Mouse (Mus musculus): ENCODE results near the gene Gm49337. TPM values are rescaled to one million over a fixed set of nuclear protein-coding genes. Genes with fewer than 3 reads are reported as not detected.

The Gm49337 gene
- polyA plus RNA-seq, 1 experiment, result 2.7 TPM

DNA sequence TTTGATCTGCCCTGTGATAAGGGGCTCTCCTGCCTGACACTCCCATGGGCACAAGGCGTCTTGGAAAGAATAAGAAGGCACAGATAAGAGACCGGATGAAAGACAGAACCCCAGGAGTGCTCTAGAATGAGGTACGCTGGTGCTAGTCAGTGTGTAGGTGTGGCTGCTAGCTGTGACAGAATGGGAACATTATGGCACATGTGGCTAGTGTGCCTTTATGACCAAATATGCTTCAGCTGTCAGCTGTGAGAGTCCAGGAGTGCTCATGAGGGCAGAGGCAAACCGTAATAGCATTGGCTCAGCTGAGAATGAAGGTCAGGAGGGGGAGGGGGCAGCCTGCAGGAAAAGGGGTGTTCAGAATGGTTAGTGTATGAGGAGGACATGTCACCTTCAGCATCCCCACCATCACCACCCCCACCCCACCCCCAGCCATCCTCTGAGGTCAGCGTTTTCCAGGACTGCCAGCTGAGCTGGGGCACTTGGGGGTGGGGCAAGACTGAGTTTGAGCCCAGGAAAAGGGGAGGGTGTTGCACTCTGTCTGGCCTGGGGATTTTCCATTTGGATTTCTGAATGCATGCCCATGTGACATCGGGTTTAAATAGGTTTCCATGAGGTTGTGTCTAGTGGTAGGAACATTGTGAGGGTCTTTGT lies 1.4 kb downstream of the Gm49337 start:
- Histone ChIP-seq H3K4me3 (ENCODE audit: insufficient read depth, low read length) (no peak overlapping the region), H3K27ac (ENCODE audit: insufficient read depth, low read length) (no peak overlapping the region), H3K4me1 (ENCODE audit: control insufficient read depth, insufficient read depth, low read length) (peaks cover 15% of the 10 kb centered on the region)
- TF ChIP-seq POLR2A (IDR thresholded peaks at IDR 0.05; ENCODE audit: low read depth, low read length) (no peak), CTCF (IDR thresholded peaks at IDR 0.05; ENCODE audit: borderline replicate concordance, insufficient read depth, low read length) (no peak)

DNA sequence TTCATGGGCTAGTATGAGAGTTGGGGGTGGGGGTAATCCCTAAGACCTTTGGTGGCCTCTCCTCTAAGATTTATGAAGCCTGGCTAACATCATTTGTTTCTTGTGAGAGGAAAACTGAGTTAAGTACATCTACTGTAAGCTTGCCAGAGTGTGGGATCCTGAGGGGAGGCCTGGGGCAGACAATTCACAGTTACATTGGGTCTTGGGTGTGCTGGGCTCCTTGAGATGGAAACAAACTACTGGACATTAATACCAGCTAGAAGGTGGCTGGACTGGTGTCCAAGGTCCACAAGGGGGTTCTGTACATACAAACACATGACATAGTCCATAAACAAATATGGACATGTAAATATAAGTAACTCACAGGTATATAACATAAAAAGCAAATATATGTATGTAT lies 2.0 kb downstream of the Gm49337 start:
- H3K4me1 ChIP-seq (ENCODE audit: control insufficient read depth, insufficient read depth, low read length), result peaks cover 15% of the 10 kb centered on the region
- H3K4me3 ChIP-seq (ENCODE audit: insufficient read depth, low read length), result no peak overlapping the region
- TF ChIP-seq POLR2A (IDR thresholded peaks at IDR 0.05; ENCODE audit: low read depth, low read length) (no peak), CTCF (IDR thresholded peaks at IDR 0.05; ENCODE audit: borderline replicate concordance, insufficient read depth, low read length) (no peak)
- no peak overlapping the region for H3K27ac ChIP-seq (ENCODE audit: insufficient read depth, low read length)

DNA sequence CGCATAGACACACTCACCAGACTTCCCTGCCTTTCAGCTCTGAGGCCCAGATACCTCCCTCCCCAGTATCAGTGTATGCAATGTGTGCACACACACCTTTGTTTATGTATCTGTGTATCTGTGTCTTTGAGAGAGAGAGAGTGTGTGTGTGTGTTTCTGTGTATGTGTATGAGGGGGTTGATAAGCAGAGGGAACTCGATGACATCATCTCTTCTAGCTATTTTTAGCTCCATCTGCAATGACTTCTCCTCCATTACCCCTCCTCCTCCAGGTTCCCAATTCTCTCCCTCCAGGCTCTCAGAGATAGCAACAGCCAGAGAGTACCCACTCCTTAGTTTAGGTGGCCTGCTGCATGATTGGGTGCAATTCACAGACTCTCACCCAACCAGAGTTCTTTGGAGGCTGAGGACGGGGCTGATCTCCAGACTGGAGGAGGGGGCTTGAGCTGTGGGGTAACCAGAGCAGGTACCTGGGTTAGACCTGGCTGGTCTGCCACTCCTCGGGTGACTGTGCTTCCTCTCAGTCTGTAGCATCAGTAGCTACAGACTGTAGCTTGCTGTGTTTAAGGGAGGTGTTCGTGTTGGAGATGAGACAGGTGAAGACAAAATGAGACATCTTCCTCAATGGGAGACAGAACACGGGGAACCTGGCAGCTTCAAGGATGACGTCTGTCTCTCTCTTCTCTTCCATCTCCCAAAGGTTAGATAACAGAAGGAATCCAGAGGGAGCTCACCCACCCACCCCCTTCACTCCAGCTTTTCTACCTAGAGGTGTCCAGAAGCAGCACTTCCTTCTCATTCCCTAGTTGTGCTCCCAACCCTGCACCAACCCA lies 2.7 kb downstream of the Gm49337 start:
- TF ChIP-seq CTCF (IDR thresholded peaks at IDR 0.05; ENCODE audit: borderline replicate concordance, insufficient read depth, low read length) (no peak), POLR2A (IDR thresholded peaks at IDR 0.05; ENCODE audit: low read depth, low read length) (no peak)
- no peak overlapping the region for H3K4me3 ChIP-seq (ENCODE audit: insufficient read depth, low read length)
- H3K27ac ChIP-seq (ENCODE audit: insufficient read depth, low read length), result no peak overlapping the region
- H3K4me1 ChIP-seq (ENCODE audit: control insufficient read depth, insufficient read depth, low read length), result peaks cover 15% of the 10 kb centered on the region

DNA sequence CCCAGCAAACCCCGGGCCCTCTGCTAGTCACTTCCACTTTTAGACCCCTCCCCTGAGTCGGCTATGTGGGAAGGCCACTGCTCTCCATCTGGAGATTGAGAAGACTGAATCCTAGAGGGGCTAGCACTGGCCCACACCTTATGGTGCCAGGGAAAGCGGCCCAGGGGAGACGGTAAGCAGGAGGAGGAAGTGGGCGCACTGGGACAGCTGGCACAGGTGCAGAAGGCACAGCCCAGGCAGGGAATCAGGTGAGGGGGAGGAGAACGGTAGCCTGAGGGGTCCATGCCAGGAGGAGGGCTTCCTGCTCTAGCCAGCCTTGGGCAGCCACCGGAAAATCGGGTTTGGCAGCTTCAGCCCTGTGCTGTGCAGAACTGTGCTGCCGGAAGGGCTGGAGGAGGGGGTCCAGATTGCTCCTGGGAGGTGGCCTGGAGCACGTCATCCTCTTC lies 3.4 kb downstream of the Gm49337 start:
- no peak overlapping the region for H3K27ac ChIP-seq (ENCODE audit: insufficient read depth, low read length)
- TF ChIP-seq POLR2A (IDR thresholded peaks at IDR 0.05; ENCODE audit: low read depth, low read length) (no peak), CTCF (IDR thresholded peaks at IDR 0.05; ENCODE audit: borderline replicate concordance, insufficient read depth, low read length) (no peak)
- H3K4me1 ChIP-seq (ENCODE audit: control insufficient read depth, insufficient read depth, low read length), result peaks cover 15% of the 10 kb centered on the region
- H3K4me3 ChIP-seq (ENCODE audit: insufficient read depth, low read length), result no peak overlapping the region

DNA sequence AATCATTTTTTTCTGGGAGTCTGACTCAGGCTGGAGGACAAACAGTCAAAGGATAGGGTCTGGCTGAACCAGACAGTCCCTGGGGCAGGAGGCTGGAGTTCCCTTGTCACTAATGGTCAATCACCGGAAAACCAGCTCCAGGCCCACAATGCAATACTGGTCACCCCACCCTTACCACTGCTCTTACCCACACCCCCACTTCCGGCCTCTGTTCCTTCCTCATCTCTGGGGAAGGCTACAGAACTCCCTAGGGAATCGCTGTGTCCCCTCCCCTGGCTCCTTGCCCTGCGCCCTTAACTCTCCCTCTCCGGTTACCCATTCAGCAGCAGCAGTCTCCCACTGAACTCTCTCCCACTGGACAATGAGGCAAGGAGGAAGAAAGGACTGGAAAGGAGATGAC lies 4.0 kb downstream of the Gm49337 start:
- no peak overlapping the region for H3K27ac ChIP-seq (ENCODE audit: insufficient read depth, low read length)
- TF ChIP-seq POLR2A (IDR thresholded peaks at IDR 0.05; ENCODE audit: low read depth, low read length), result no peak
- no peak for TF ChIP-seq CTCF (IDR thresholded peaks at IDR 0.05; ENCODE audit: borderline replicate concordance, insufficient read depth, low read length)
- H3K4me3 ChIP-seq (ENCODE audit: insufficient read depth, low read length), result no peak overlapping the region
- peaks cover 15% of the 10 kb centered on the region for H3K4me1 ChIP-seq (ENCODE audit: control insufficient read depth, insufficient read depth, low read length)

DNA sequence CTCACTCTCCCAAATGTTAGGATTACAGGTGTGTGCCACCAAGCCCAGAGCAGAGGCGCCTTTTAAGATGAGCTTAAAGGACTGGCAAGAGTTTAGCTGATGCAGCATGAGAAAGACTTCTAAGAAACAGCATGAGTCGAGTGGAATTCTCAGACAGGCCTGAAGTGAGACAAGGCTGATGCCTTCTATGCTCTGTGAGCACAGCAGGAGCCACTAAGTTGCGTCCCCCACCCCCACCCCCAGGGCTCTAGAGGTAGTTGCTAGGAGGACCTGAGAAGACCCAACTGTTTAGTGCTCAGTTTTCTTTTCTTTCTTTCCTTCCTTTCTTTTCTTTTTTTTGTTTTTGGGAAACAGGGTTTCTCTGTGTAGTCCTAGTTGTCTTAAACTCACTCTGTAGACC lies 8.9 kb downstream of the Gm49337 start:
- no peak for TF ChIP-seq CTCF (IDR thresholded peaks at IDR 0.05; ENCODE audit: borderline replicate concordance, insufficient read depth, low read length)
- no peak for TF ChIP-seq POLR2A (IDR thresholded peaks at IDR 0.05; ENCODE audit: low read depth, low read length)
- Histone ChIP-seq H3K4me1 (ENCODE audit: control insufficient read depth, insufficient read depth, low read length) (peaks cover 3% of the 10 kb centered on the region), H3K27ac (ENCODE audit: insufficient read depth, low read length) (no peak overlapping the region), H3K4me3 (ENCODE audit: insufficient read depth, low read length) (no peak overlapping the region)

DNA sequence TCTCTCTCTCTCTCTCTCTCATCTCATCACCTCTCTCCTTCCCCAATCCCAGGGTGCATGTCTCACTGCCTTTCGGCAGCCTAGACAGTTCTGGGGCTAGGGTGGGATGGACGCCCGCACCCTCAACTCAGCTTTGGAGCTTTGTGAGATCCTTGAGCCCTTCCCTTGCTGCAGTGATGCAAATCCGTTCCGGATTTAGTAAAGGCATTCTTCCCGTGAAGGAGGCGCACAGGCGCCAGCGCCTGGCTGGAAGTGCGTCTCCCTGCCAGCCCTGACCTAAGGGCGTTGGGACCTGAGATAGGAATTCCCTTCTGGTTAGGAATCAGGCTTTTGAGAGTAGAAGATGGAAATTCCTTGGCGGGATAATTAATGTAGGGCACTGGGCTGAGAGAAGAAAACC lies 9.6 kb downstream of the Gm49337 start:
- Histone ChIP-seq H3K27ac (ENCODE audit: insufficient read depth, low read length) (no peak overlapping the region), H3K4me3 (ENCODE audit: insufficient read depth, low read length) (no peak overlapping the region), H3K4me1 (ENCODE audit: control insufficient read depth, insufficient read depth, low read length) (no peaks in the 10 kb centered on the region)
- TF ChIP-seq POLR2A (IDR thresholded peaks at IDR 0.05; ENCODE audit: low read depth, low read length) (no peak), CTCF (IDR thresholded peaks at IDR 0.05; ENCODE audit: borderline replicate concordance, insufficient read depth, low read length) (no peak)

DNA sequence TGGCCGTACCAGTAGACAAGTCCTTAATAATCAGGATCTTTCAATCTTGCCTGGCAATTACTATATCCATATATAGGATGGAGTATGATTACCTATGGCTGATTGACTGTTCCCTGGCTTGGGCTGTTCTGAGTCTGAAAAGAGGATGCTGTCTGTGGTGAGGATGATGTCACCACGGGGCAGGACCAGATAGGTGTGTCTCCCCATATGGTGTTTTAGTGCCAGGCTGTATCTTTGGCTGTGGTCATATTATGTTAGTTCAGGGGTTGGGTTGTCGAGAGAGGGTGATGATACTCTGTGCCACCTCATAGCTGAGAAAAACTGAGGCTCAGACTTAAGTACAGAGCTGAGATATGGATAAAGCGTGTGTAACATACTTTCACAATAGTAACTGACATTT lies 11.9 kb downstream of the Gm49337 start:
- no peak for TF ChIP-seq CTCF (IDR thresholded peaks at IDR 0.05; ENCODE audit: borderline replicate concordance, insufficient read depth, low read length)
- no peak for TF ChIP-seq POLR2A (IDR thresholded peaks at IDR 0.05; ENCODE audit: low read depth, low read length)
- no peaks in the 10 kb centered on the region for H3K4me1 ChIP-seq (ENCODE audit: control insufficient read depth, insufficient read depth, low read length)
- no peak overlapping the region for H3K4me3 ChIP-seq (ENCODE audit: insufficient read depth, low read length)
- H3K27ac ChIP-seq (ENCODE audit: insufficient read depth, low read length), result no peak overlapping the region

DNA sequence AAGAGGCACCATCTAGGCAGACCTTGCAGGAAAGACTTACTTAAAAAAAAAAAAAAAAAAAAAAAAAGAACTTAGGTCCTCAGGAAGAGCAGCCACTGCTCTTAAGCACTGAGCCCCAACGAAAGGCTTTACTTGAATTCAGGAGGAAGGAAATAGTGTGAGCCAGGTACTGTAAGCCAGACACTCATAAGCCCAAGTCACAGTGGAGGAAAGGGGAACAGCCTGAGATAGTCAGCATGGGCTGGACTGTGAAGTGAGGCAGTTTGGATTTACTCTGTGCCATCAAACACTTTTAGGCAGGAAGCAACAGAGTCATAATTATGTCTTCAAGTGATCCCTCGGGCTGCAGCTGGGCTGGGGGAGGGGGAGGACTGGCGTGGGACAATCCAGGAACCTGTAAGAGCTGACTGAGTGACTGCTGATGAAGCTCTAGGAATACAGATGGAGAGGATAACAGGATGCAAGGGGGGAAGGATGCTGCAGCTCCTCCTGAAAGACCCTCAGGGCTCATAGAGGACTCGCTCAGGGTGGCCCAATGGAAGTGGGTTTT lies 19.2 kb downstream of the Gm49337 start:
- TF ChIP-seq POLR2A (IDR thresholded peaks at IDR 0.05; ENCODE audit: low read depth, low read length) (no peak), CTCF (IDR thresholded peaks at IDR 0.05; ENCODE audit: borderline replicate concordance, insufficient read depth, low read length) (no peak)
- no peak overlapping the region for H3K4me3 ChIP-seq (ENCODE audit: insufficient read depth, low read length)
- H3K4me1 ChIP-seq (ENCODE audit: control insufficient read depth, insufficient read depth, low read length), result no peaks in the 10 kb centered on the region
- no peak overlapping the region for H3K27ac ChIP-seq (ENCODE audit: insufficient read depth, low read length)

Data from embryonic fibroblast, embryonic 13.5 days (primary cell).